Mouse (Mus musculus): ENCODE data around the gene AF067063. TPM values are rescaled to one million over a fixed set of nuclear protein-coding genes. Genes with fewer than 3 reads are reported as not detected.
"Not testable (repeated sequence)": the region's sequence is repeated elsewhere in the genome, so short reads cannot be mapped to it uniquely, and the experiment has no call there.

Gene AF067063
- polyA plus RNA-seq (2015; fragmentation: Nextera tagmentation; extraction: Ambion mirVana) = not detected in 2 replicates

DNA sequence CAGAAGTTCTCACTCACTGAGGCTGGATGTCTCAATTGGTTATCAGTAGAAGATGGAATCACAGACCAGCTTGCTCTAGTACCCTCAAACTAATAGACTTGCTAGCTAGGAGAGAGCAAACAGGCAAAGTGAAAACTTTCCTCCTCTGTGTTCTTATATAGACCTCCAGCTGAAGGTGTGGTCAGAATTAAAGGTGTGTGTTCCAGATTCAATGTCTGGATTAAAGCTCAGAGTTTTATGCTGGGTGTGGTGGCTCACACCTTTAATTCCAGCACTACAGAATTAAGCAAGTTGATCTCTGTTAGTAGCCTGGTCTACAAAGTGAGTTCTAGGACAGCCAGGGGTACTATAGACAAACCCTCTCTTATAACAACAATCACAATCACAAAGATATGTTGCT is at the start of gene AF067063:
Gene AF067063, minus strand, starts transcription at position 101 of the 400 bp plus-strand sequence.
- H3K27me3 ChIP-seq (replicated peaks; ENCODE audit: control insufficient read depth, insufficient read depth, low read length); H3K9me3 ChIP-seq (ENCODE audit: control insufficient read depth, low read length); H3K27ac ChIP-seq (ENCODE audit: low read length); ATAC-seq; H3K4me1 ChIP-seq (replicated peaks; ENCODE audit: control insufficient read depth, insufficient read depth, low read length); H3K4me2 ChIP-seq (ENCODE audit: low read length); H3K9ac ChIP-seq (replicated peaks; ENCODE audit: low read depth, low read length); H3K36me3 ChIP-seq (ENCODE audit: control insufficient read depth, insufficient read depth); H3K4me3 ChIP-seq (replicated peaks; ENCODE audit: low read length): not testable (repeated sequence)

DNA sequence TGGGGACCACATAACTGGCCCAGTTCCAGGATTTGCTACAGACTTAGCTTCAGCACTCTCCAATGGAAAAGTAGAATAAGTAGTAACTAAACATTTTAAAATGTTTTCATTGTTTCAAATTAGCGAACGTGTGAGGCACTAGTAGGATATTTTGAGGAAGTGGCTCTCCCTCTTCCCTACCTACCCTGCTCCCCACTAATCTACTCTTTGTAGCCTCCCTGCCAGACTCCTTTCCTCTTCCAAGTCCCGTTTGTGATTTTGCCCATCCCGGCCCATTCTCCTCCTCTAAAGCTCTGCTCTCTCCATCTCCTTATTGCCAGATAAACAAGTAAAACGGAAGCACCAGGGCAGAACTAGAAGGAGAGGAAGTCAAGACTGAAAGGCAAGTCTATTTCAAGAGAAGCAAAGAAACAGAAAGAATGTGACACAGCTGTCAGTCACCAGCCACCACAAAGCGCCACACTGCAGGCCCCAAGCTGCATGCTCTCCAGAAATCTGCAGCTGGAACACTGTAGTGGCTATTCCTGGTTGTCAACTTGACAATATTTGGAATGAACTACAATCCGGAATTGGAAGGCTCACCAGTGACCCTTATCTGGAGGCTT is 34.5 kb upstream of the AF067063 start:
- 81% methylated on average over 6 of the region's 7 CpGs for WGBS

DNA sequence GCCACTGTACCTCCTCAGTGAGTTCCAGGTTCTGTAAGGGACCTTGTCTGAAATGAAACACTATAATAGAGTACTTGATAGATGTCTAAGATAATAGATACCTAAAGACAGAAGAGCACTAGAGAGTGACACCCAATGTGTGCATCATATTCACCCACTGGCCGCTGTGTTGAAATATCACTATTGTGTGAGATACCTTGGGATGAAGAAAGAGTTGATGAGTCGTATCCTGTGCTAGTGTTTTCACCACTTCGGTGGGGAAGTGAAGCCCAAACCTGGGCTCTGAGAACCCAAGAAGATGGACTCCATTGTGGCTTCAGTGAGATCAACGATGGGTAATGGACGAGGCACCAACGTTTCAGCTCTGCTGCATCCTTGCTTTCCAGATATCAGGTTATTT is 32.4 kb upstream of the AF067063 start:
- ATAC-seq; H3K9ac ChIP-seq (replicated peaks; ENCODE audit: low read depth, low read length); H3K9me3 ChIP-seq (ENCODE audit: control insufficient read depth, low read length); H3K4me3 ChIP-seq (replicated peaks; ENCODE audit: low read length); H3K4me2 ChIP-seq (ENCODE audit: low read length); H3K27ac ChIP-seq (ENCODE audit: low read length); H3K27me3 ChIP-seq (replicated peaks; ENCODE audit: control insufficient read depth, insufficient read depth, low read length); H3K4me1 ChIP-seq (replicated peaks; ENCODE audit: control insufficient read depth, insufficient read depth, low read length); H3K36me3 ChIP-seq (ENCODE audit: control insufficient read depth, insufficient read depth): not testable (repeated sequence)
- no CpG with 5 or more reads among the region's 6 CpGs for WGBS

More for the DNA sequence above, 34.5 kb upstream of the AF067063 start:
- H3K36me3 ChIP-seq (ENCODE audit: control insufficient read depth, insufficient read depth); H3K9ac ChIP-seq (replicated peaks; ENCODE audit: low read depth, low read length); H3K9me3 ChIP-seq (ENCODE audit: control insufficient read depth, low read length); ATAC-seq; H3K4me2 ChIP-seq (ENCODE audit: low read length); H3K27ac ChIP-seq (ENCODE audit: low read length); H3K27me3 ChIP-seq (replicated peaks; ENCODE audit: control insufficient read depth, insufficient read depth, low read length); H3K4me3 ChIP-seq (replicated peaks; ENCODE audit: low read length); H3K4me1 ChIP-seq (replicated peaks; ENCODE audit: control insufficient read depth, insufficient read depth, low read length): not testable (repeated sequence)

DNA sequence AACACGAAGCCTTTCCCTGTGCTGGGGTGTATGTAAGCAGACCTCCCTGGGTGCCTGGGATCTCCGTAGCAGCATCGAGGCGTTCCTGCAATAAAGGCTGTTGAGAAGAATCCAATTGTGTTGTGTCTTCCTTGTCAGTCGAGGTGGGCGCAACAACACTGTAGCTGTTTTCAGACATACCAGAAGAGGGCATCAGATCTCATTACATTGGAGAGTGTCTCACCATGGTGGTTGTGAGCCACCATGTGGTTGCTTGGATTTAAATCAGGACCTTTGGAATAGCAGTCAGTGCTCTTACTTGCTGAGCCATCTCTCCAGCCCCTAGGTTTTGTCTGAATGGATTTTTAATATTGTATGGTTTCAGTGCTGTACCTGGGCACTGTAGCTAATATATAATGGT is 10.0 kb upstream of the AF067063 start:
- H3K27ac ChIP-seq (ENCODE audit: low read length); H3K4me1 ChIP-seq (replicated peaks; ENCODE audit: control insufficient read depth, insufficient read depth, low read length); H3K4me3 ChIP-seq (replicated peaks; ENCODE audit: low read length); H3K36me3 ChIP-seq (ENCODE audit: control insufficient read depth, insufficient read depth); H3K27me3 ChIP-seq (replicated peaks; ENCODE audit: control insufficient read depth, insufficient read depth, low read length); H3K9me3 ChIP-seq (ENCODE audit: control insufficient read depth, low read length); H3K4me2 ChIP-seq (ENCODE audit: low read length); H3K9ac ChIP-seq (replicated peaks; ENCODE audit: low read depth, low read length): not testable (repeated sequence)
- WGBS = 25% methylated on average over 6 of the region's 6 CpGs
- peak; percentile 47 for ATAC-seq

DNA sequence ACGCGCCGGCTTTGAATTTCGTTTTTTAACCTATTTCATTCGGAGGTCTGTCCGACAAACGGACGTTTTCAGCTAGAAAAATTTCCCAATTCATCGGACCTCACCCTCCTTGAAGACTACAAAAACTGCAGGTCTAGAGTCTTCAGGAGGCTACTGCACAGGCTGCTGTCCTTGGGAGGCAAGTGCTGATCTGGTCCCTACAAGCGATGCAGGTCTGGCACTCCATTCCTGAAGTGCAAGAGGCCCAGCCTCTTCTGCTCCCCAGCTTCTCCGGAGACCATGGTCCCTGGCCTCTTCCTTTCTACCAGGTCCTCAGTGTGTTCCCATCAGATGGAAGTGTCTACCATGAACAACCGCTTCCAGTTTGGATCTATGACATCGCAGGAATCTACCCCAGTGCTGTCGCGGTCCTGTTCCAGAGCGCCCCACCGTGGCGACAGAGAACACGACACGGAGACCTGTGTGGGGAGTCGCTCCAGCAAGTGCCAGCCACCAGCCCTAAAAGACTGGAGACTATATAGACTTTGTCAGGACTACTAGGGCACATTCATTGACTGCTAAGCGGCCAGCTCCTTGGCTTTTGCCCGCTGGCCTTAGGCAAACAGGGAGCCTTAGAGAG is 7.8 kb upstream of the AF067063 start:
- not testable (repeated sequence) for H3K27me3 ChIP-seq (replicated peaks; ENCODE audit: control insufficient read depth, insufficient read depth, low read length); H3K36me3 ChIP-seq (ENCODE audit: control insufficient read depth, insufficient read depth); H3K9ac ChIP-seq (replicated peaks; ENCODE audit: low read depth, low read length); H3K9me3 ChIP-seq (ENCODE audit: control insufficient read depth, low read length); H3K4me2 ChIP-seq (ENCODE audit: low read length); H3K27ac ChIP-seq (ENCODE audit: low read length); H3K4me1 ChIP-seq (replicated peaks; ENCODE audit: control insufficient read depth, insufficient read depth, low read length); ATAC-seq; H3K4me3 ChIP-seq (replicated peaks; ENCODE audit: low read length)
- WGBS = 6% methylated on average over 14 of the region's 23 CpGs

DNA sequence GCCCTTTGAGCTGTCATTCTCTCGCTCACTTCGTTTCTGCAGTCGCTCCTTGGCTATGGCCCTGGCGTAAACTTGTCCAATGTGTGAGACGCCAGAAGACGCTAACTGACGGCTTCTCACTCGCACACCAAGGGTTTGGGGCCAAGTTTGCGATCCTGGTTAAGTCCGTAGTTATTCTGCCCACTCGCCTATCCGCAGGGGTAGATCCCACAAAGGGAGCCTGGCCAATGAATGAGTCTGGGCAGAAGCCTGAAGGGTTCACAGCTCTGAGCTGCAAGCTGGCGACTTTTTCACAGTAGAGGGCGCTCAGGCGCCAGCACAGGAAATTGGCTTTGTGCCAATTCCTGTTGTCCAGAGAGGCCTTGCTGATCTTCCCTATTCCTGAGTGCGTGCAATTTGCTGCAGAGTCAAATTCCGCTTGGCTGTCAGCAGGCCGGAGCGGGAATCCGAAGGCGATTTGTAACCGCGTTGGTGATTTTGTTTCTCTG is 6.4 kb upstream of the AF067063 start:
- H3K36me3 ChIP-seq (ENCODE audit: control insufficient read depth, insufficient read depth) = not testable (repeated sequence)

DNA sequence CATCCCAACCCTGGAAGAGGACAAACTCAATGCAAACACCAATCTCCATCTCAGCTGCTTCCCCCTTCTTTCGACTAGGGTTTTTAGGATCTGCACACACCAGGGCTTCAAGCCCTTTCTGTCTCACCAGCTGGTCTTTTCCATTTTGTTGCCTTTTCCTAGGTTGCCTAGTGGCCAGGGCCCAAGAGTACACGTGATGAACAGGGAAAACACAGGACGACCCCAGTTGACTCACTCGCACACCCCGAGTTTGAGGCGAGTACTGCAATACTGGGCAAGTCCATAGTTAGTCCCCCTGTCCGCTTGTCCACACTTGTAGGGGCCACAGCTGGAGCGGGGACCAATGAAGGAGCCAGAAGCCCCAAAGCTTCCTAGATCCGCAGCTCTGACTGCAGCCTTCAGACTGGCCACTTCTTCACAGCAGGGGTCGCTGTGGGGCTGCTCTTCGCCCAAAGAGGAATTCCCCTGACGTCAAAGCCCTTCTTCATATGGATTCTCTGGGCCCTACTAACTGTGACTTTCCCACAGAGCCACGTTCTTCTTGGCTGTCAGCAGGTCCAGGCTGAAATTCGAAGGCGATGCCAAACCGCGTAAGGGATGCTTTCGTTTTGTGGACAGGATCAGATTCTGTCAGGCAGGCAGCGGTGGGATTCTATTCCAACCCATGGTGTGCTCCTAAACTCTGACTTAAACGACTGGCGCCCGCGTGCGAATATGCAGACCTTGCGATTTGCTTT is 5.5 kb upstream of the AF067063 start, which contains the start of gene D13Ertd608e:
Gene D13Ertd608e, plus strand, starts transcription at position 687 of the 737 bp plus-strand sequence.
- not testable (repeated sequence) for H3K4me1 ChIP-seq (replicated peaks; ENCODE audit: control insufficient read depth, insufficient read depth, low read length); H3K9me3 ChIP-seq (ENCODE audit: control insufficient read depth, low read length); H3K27ac ChIP-seq (ENCODE audit: low read length); H3K27me3 ChIP-seq (replicated peaks; ENCODE audit: control insufficient read depth, insufficient read depth, low read length); H3K9ac ChIP-seq (replicated peaks; ENCODE audit: low read depth, low read length); H3K36me3 ChIP-seq (ENCODE audit: control insufficient read depth, insufficient read depth)
- WGBS = 16% methylated on average over 17 of the region's 25 CpGs
- H3K4me3 ChIP-seq (replicated peaks; ENCODE audit: low read length) = peak within 1 kb of the TSS; percentile 19
- peak; percentile 49 for ATAC-seq
- H3K4me2 ChIP-seq (ENCODE audit: low read length) = peak within 1 kb of the TSS; percentile 36

More for the DNA sequence above, 6.4 kb upstream of the AF067063 start:
- H3K4me3 ChIP-seq (replicated peaks; ENCODE audit: low read length) = peak overlapping the region; percentile 19
- not testable (repeated sequence) for H3K4me1 ChIP-seq (replicated peaks; ENCODE audit: control insufficient read depth, insufficient read depth, low read length); H3K9ac ChIP-seq (replicated peaks; ENCODE audit: low read depth, low read length); H3K27me3 ChIP-seq (replicated peaks; ENCODE audit: control insufficient read depth, insufficient read depth, low read length); H3K9me3 ChIP-seq (ENCODE audit: control insufficient read depth, low read length); H3K27ac ChIP-seq (ENCODE audit: low read length)
- H3K4me2 ChIP-seq (ENCODE audit: low read length) = peak overlapping the region; percentile 36
- peak; percentile 76 for ATAC-seq
- WGBS = 9% methylated on average over 21 of the region's 23 CpGs

DNA sequence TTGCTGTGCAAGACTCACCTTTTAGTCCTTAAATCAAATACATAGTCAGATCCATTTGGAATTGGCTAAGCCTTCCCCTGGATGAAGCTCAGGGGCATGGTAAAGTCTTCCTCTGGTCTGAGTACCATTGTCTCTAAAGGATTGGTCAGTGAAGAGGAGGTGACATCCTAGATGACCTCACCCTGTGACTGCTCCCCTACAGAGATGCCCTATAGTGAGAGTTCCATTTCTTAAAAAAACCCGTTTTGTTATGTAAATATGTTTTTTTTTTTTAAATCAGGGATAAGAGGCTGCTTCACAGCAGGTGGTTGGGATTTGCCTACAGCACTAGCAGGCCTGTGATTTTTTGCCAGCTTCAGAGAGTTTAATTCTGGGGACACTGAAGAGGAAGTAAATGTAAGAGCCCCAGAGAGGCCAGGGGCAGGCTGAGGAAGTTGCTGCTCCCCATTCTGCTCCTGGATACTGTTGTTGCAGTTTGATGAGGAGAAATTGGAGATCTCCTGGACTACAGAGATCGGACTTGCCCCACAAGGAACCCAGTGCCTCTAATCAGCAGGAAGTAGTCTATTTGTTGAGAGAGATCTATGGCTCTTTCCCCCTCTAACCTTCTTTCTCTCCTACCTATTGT is 12.3 kb downstream of the AF067063 start:
- no peak overlapping the region for H3K4me2 ChIP-seq (ENCODE audit: low read length)
- no peak overlapping the region for H3K27ac ChIP-seq (ENCODE audit: low read length)
- no peak for ATAC-seq
- no peak overlapping the region for H3K9ac ChIP-seq (replicated peaks; ENCODE audit: low read depth, low read length)
- H3K36me3 ChIP-seq (ENCODE audit: control insufficient read depth, insufficient read depth) = no peaks in the 10 kb centered on the region
- H3K4me1 ChIP-seq (replicated peaks; ENCODE audit: control insufficient read depth, insufficient read depth, low read length) = no peaks in the 10 kb centered on the region
- WGBS = 5% methylated on average over 2 of the region's 2 CpGs
- H3K4me3 ChIP-seq (replicated peaks; ENCODE audit: low read length) = no peak overlapping the region
- no peaks in the 10 kb centered on the region for H3K27me3 ChIP-seq (replicated peaks; ENCODE audit: control insufficient read depth, insufficient read depth, low read length)
- no peaks in the 10 kb centered on the region for H3K9me3 ChIP-seq (ENCODE audit: control insufficient read depth, low read length)

DNA sequence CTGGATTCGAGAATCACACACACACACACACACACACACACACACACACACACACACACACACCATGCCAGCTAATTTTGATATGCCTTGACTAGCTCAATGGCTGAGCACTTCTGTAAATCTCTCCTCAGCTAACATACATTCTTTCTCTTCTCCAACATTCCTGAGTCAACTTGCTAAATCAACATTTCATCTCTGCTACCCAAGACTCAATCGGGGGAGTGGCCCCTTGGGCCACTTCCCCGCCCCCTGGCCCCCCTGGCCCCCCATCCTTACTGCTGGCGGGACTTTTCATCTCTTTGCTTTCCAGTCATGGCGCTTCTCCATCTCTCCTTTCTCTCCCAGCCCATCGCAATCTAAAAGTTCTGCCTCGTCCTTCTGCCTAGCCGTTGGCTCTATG is 13.2 kb downstream of the AF067063 start:
- H3K9me3 ChIP-seq (ENCODE audit: control insufficient read depth, low read length) = no peaks in the 10 kb centered on the region
- WGBS = 56% methylated on average over 8 of the region's 8 CpGs
- no peak for ATAC-seq
- H3K27me3 ChIP-seq (replicated peaks; ENCODE audit: control insufficient read depth, insufficient read depth, low read length) = no peaks in the 10 kb centered on the region
- no peak overlapping the region for H3K4me3 ChIP-seq (replicated peaks; ENCODE audit: low read length)
- no peak overlapping the region for H3K27ac ChIP-seq (ENCODE audit: low read length)
- no peaks in the 10 kb centered on the region for H3K4me1 ChIP-seq (replicated peaks; ENCODE audit: control insufficient read depth, insufficient read depth, low read length)
- H3K4me2 ChIP-seq (ENCODE audit: low read length) = no peak overlapping the region
- H3K9ac ChIP-seq (replicated peaks; ENCODE audit: low read depth, low read length) = no peak overlapping the region
- H3K36me3 ChIP-seq (ENCODE audit: control insufficient read depth, insufficient read depth) = no peaks in the 10 kb centered on the region
